Mouse (Mus musculus) hindlimb bud, embryonic 11.5 days (tissue): ENCODE data around the gene Sh3gl2.

ENCODE experiments used
- DNase-seq: peaks from one replicate; pipeline ENCODE4 v3.0.0-alpha.2; 2012; ENCODE audit warnings: low read depth, low spot score; ENCODE audit errors: extremely low spot score

Gene Sh3gl2

DNA sequence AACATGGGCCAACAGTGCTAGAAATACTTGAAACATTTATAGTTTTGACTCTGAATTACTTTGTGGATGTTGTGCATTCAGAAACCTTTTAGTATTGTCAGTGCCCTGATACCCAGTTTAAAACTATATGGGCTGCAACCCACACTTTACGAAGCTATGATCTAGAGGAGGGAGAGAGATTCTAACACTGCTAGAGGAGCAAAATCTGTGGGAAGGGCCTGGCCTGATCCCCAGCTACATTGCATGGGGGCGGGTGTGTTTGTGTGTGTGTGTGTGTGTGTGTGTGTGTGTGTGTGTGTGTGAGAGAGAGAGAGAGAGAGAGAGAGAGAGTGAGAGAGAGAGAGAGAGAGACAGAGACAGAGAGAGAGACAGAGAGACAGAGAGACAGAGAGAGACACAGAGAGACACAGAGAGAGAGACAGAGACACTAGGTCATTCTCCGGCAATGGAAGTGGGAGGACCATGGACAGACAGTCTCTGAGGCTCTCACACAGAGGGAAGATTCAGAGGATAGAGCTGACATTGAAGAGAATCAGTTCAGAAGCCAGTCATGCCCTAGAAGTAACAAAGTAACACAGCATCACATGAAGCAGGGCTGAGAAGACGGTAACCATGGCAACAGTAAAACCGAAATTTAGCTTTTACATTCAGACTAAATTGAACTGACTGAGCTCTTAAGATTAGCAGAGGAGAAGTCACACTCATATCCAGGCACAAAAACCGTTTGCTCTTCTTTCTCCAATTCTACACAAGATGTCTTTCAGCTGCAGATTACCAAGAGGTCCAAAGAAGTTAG is 95.9 kb downstream of the Sh3gl2 start:
- no peak for DNase-seq

DNA sequence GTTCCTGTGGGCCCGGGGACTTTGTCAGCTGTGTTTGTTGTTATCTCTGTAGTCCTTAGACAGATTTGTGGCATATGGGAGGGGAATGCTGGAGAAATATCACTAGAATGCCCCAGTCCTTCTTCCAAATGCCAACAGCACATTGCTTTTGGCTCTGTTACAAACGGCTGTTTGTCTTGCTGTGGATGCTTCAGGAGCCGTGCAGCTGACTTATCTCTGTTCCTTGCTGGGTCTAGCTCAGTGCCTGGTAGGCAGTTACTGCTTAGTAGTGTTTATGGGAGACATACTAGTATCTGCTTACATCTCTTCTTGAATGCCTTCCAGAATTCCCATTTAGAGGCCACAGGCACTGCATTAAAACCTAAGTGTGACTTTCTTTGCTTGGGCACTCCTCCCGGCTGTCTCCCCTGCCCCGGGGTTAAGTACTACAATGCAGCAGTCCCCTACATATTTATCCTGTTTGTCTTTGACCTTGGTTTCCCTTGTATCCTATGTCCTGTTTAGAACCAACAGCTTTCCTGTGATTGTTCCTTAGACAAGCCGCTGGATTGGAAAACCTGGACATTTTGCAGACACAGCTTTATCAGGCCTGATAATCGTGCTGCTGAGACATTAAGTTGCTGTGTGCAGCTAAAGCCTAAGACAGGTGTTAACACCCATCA is 101.1 kb downstream of the Sh3gl2 start:
- DNase-seq = no peak

DNA sequence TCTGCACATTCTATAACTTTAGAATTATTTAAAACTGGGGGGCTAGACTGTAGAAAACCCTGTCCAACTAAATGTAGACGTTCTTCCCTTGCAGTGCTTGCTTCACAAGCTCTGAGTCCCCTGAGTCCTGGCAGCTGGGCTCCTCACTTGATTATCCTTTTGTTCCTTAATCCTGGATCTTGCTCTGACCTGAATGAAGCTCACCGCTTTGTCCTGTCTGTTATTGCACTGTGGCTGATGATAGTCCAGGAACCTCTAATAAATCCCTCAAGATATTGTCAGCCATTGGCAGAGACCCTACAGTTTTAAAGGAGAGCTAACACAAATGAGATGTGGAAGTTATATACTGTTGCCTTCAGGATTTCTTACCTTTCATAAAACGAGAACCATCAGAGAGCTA is 114.2 kb downstream of the Sh3gl2 start:
- DNase-seq = no peak

DNA sequence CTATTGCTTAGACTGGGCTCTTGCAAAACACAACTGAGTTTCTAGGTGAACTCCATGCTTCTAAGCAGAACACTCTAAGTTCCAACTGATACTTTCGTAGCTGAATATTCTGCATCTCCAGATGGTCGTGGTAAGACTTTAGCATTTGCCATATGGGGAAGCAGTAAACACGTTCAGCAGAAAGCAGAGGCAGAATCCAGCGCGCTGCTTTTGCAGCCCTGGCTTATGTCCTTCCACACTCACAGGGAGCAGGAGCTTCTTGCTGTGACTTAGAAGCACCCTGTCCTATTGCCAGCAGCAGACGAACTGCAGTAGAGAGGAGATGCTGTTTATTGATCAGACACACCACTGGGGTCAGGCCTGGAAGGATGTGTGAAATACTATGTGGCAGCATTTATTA is 120.5 kb downstream of the Sh3gl2 start:
- DNase-seq = no peak

DNA sequence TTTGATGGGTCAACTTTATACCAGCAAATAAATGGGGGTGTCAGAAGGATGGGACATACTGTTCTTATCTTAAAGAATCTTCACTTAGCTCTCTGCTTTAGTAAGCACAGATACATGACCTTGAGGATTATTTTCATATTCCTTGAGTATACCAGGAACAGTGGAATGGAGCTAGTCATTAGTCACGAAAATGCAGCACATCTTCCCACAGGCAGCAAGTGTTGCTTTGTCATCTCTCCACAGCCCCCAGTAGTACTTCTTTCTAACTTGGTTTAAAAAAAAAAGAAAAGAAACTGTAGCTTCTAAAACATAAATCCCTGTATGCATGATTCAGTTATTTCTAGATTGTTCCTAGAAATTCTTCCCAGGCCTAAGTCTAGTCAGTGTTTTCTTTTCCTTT is 121.1 kb downstream of the Sh3gl2 start:
- no peak for DNase-seq

DNA sequence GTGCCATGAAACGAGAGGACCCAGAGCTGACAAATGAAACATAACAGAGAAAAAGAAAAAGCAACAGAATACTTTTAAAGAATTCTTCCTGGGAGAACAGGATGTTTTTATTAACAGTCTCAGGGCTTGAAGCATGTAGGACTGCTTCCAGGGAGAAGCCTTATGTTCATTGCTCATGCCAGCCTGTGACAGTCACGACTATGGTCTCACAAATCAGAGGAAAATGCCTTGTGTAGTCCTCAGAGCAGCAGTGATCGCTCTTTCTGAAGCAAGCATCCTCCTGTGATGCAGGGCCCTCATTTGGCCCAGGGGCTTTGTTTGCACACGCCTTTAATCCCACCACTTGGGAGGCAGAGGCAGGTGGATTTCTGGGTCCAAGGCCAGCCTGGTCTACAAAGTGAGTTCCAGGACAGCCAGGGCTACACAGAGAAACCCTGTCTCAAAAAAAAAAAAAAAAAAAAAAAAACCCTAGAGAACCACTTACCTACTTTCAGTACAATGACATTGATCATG is 129.8 kb downstream of the Sh3gl2 start:
- DNase-seq = no peak

DNA sequence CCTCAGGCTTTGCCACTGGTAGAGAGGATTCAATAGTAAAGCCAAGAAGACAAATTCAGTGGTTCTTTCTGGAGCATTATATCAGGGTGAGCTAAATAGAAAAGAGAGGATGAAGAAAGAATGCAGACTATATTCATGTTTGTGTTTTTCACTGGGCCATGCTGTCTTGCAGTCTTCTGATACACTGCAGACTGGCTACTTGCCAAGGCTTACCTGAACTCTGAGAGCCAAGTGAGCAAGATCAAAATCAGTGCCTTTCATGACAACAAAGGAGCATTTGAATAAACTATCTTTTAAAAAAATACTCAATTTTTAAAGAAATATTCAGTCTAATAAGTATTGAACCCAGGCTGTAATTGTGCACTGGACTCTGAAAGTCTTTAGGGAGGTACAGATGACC is 131.4 kb downstream of the Sh3gl2 start:
- no peak for DNase-seq

DNA sequence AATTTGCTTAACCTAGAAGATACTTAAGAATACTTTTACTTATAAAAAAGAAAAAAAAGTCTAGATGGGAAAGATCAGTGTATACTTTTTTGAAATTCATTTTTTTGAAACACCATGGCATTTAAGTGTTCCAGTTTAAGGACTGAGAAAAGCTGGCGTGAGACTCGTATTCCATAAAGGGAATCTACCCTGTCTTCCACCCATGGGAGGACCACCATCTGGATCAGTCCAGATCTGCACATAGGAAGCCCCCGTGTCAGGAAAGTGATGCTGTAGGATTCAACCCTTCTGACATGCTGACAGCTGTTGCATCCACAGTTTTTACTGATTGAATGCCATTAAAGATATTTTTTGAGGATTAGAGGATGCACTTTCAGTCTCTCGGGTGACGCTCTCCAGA is 134.2 kb downstream of the Sh3gl2 start:
- DNase-seq = no peak

DNA sequence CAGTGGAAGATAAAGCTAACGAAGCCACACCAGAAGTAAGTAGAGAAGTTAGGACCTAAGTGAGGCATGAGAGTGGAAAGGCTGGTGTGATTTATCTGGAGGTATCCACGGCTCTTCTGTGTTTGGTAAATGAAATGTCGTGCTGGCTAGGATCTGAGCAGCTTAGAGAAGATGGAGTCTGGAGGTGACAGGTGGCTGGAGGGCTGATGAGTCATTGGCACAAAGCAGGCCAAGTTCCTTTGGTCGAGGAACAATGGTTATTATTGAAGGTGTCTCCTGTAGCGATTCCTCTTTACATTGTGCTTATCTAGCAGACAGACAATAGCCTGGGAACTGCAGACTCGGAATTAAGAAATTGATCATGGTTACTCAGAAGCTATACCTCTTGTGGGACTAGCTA is 135.8 kb downstream of the Sh3gl2 start:
- DNase-seq = no peak

DNA sequence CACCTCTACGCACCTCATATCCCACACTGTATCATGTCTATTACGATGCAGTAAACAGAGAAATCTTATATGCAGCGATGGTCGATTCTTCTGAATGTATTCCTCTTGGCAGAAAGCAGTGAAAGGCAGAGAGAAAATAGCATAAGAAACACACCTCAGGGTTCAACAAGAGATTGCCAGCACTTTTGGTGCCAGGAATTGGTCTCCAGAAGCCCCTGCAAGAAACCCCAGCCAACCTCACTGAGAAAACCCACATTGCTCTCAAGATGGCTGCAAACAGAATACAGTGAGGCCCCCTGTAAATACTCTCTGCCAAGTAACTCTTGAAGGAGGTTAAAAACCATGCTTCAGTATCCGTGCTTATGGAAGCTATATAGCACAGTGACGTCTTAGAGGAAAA is 141.0 kb downstream of the Sh3gl2 start:
- no peak for DNase-seq

DNA sequence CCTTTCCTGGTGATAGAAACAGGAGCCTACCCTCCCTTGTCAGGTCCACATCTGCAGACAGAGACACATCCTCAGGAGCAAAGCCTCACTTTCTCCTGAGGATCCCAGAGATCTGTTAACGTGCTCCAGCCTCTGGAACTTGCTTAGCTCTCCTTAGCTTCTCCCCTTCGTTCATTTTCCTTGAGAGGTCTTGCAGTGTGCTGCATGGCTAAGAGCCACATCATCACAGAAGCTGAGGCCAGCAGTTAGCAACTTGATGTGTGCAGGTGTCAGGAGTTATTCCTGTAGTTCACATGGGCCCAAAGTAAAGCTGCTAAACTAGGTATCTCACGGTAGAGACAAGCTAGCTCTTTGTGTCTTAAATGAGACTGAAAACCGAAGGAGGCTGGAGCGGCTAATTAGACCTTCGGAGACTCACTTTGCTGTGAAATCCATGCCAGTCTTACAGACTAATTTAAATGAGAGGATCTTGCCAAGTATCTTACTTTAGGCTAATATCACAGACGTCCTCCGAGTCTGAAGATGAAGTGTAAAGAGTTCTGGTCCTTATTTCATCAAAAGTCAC is 143.2 kb downstream of the Sh3gl2 start:
- DNase-seq = no peak

DNA sequence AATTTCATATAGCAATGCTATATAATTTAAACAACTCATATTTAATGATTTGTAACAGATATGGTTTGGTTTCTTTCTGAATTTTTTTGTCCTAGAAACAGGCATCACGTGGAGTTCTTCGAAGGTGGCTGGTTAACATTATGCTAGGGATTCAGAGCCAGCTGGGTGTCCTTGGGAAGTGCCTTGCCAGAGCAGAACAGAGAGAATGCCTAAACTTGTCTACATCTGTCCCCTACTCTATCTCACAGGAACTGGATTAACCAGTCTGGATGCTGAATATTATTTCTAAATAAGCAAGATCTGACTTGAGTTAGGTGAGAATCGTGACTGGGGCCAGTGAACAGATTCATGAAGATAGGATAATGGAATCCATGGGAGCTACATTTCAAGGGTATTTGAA is 157.7 kb downstream of the Sh3gl2 start:
- no peak for DNase-seq

DNA sequence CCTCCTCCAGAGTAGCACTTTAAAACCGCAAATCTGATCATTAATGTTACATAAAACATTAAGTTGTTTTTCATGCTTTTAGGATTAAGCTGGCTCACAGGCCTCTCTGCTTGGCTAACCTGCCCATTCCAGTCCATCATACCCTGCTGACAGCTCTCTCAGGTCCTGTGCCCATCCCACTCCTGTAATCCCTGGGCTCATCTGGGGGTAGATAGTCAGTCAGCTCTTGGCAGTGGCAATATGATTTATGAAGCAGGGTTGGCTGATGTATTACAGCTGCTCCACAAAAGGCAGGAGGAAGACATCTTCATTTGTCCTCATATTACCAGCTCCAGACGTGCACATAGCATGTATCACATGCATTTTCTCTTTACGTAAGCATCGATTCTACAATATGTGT is 158.3 kb downstream of the Sh3gl2 start:
- no peak for DNase-seq

DNA sequence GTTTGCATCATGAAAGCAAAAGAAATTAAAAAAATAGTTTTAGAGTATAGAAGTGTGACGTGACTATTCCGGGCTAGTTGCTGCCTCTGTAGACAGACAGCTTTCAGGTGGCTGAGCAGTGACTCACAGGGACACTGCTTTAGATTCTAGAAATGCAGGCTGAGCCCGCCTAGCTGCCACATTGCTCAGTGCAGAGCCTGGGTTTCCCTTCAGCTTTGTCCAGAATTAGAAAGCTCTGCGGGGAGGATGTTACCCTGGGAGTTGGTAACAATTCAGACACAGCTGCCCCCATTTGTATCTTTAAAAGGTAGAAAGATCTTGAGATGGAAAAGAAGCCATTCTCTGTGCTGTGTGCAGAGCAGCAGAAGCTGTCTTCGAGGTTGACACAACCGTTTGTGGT is 166.1 kb downstream of the Sh3gl2 start:
- DNase-seq = no peak

DNA sequence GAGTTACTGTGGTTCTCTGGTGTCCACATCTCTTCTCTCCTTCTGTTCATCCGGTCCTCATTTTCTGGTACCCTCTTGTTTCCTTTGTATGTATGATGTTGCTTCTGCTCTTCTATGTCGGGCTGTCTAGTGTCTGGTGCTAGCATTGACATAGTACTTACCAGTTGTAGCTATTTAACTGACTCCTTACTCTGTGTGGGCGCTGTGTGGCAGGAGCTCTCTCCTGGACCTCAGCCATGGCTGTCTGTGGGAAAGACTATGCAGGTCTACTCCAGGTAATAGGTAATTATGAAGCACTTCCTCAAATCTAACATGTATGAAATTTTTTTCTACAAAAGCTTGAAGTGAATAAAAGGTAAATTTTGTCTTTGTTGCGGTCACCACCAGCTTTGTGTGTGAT is 169.9 kb downstream of the Sh3gl2 start:
- DNase-seq = no peak

DNA sequence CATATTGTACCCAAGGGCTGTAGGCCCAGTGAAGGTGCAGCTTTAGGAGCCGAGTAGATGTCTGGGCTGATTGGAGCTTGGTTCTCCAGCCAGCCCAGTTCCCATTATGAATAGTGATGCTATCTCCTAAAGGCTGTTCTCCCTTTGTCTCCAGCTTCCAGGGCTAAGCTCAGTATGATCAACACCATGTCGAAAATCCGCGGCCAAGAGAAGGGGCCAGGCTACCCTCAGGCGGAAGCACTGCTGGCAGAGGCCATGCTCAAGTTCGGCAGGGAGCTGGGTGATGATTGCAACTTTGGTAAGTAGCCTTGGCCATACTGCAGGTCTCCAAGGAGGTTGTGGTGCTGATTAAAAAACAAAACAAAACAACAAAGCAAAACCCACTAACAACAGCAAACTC is 171.3 kb downstream of the Sh3gl2 start:
- DNase-seq = no peak

DNA sequence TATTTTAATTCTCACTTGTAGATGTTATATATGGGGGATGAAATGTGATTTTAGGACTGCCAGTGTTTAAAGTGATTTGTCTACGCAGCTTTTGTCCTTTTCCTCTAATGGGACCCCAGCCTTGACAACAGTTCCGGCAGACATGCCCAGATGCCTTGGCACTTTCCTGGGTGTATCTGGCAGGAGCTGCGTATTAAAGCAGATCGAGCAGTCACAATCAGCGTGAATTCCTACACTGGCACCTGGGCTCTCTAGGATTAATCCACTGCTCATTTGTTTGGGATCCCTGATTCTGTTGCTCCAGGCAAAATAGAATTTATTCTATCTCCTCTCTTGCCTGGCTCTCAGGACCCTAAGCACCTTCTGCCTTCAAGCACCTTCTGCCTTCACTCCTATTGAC is 171.7 kb downstream of the Sh3gl2 start:
- no peak for DNase-seq

DNA sequence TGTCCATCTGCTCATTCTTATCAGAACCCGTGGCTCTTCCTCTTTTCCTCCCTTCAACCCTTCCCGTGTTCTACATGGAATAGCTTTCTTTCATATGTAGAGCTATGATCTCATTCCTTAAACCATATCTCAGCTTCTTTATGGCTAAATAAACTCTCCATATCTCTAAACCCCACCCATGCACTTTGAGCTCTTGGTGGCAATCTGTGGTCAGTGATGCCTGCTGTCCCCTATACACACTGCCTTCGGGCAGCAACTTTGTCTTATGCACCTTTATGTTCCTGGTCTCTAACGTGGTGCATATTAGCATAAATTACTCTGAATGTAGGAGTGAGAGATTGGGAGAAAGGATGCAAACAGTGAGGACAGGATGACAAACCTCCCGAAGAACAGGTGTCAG is 180.3 kb downstream of the Sh3gl2 start:
- DNase-seq = no peak

DNA sequence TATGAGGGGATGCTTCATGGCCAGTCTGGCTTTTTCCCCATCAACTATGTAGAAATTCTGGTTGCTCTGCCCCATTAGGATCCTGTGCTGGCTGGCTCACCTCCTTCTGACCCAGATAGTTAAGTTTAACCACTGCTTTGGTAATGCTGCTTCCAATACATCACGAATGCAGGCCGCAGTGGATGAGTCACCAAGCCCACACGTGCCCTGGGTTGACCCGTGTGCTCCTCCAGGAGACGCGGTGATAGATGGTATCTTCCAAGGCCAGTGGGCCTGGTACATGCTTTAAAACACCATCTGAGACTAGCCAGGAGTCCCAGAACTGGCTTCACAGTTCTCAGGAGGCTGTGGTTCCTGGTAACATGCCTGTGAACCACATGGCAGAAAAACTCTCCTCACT is 182.8 kb downstream of the Sh3gl2 start:
- no peak for DNase-seq

DNA sequence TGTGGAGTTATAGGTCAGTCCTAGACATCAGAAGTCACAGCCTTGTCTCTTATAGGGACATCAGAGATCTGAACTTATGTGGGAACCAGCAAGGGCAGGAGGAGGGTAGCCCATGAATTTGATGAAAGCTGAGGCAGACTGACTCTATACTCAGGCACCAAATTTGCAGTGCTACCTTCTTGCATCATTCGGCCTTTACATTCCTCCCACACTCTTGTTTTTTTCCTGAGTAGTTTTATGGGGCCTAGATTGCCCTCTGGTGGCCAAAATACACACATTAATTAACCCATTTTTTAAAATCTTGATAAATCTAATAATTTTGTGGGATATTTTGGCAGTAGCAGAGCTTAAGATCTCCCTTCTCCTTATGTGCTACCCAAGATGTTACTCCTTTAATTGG is 186.9 kb downstream of the Sh3gl2 start:
- DNase-seq = no peak

DNA sequence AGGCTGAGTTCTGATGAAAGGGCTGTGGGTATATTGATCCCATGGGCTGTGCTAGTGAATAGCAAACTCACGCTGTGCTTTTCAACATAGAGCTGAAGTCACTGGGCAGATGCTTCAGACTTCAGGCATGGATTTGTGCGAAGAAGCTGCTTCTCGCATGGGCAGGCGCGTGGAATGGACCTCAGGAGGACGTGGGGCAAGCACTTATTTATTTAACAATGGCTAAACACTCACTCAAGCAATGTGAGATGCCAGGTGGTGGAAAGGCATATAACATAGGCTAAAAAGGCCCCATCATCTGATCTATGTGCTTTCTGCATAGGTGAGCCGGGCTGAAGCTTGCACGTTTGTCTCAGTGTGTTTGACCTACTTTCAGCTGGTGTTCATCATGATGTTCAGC is 193.8 kb downstream of the Sh3gl2 start:
- no peak for DNase-seq

DNA sequence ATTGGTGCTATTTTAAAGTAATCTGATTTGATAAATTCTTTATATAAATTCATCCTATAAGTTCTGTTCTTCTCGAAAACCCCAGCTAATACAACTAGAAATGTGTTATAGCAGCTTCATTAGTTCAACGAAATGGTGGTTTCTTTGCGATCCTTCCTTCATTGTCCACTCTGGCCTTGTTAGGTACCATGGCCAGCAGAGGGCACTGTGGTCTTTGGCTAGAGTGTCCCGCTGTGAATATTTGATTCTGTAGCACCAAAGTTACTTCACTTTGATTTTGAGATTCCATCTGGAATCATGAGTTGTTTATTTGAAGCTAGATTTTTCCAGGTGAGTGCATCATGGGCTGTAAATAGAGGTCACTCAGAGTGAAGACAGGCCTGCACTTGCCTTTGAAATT is 197.9 kb downstream of the Sh3gl2 start:
- DNase-seq = peak; percentile 50
